Mouse (Mus musculus): ENCODE measurements around the gene Pex5l. TPM values are rescaled to one million over a fixed set of nuclear protein-coding genes. Genes with fewer than 3 reads are reported as not detected.

Pex5l gene
- total RNA-seq (2021), result under 1 TPM; 0.55 to 0.81 TPM
- long read RNA-seq, experiment 1, result 0 reads
- long read RNA-seq, experiment 2, result 0 reads

GRCm38 (mm10) chr3:33142901-33143461, at the start of gene Pex5l:
Gene Pex5l, minus strand, starts transcription at chr3:33143247.
- no peak for DNase-seq (ENCODE audit: low spot score)

- no peak for DNase-seq (ENCODE audit: low spot score)
Measured at GRCm38 (mm10) chr3:33165186-33165585, 22.1 kb upstream of the Pex5l start.

GRCm38 (mm10) chr3:33163821-33164220, 20.8 kb upstream of the Pex5l start:
- no peak for DNase-seq (ENCODE audit: low spot score)

- DNase-seq (ENCODE audit: low spot score), result no peak
Measured at GRCm38 (mm10) chr3:33143592-33143991, 545 bp upstream of the Pex5l start.

GRCm38 (mm10) chr3:33142398-33142797, 649 bp downstream of the Pex5l start:
- DNase-seq (ENCODE audit: low spot score), result no peak

- no peak for DNase-seq (ENCODE audit: low spot score)
Measured at GRCm38 (mm10) chr3:33129944-33130343, 13.1 kb downstream of the Pex5l start.

GRCm38 (mm10) chr3:33124796-33125195, 18.3 kb downstream of the Pex5l start:
- no peak for DNase-seq (ENCODE audit: low spot score)

- DNase-seq (ENCODE audit: low spot score), result no peak
Measured at GRCm38 (mm10) chr3:33105785-33106184, 37.3 kb downstream of the Pex5l start.

- DNase-seq (ENCODE audit: low spot score), result no peak
Measured at GRCm38 (mm10) chr3:33103501-33103900, 39.5 kb downstream of the Pex5l start.

- DNase-seq (ENCODE audit: low spot score), result no peak
Measured at GRCm38 (mm10) chr3:33098550-33099295, 44.3 kb downstream of the Pex5l start.

- DNase-seq (ENCODE audit: low spot score), result no peak
Measured at GRCm38 (mm10) chr3:33093646-33094045, 49.4 kb downstream of the Pex5l start.

- no peak for DNase-seq (ENCODE audit: low spot score)
Measured at GRCm38 (mm10) chr3:33090001-33090400, 53.0 kb downstream of the Pex5l start.

- DNase-seq (ENCODE audit: low spot score), result no peak
Measured at GRCm38 (mm10) chr3:33089470-33089869, 53.6 kb downstream of the Pex5l start.

GRCm38 (mm10) chr3:33088276-33088675, 54.8 kb downstream of the Pex5l start:
- no peak for DNase-seq (ENCODE audit: low spot score)

GRCm38 (mm10) chr3:33082806-33083338, 60.2 kb downstream of the Pex5l start:
- DNase-seq (ENCODE audit: low spot score), result no peak

GRCm38 (mm10) chr3:33081793-33082192, 61.3 kb downstream of the Pex5l start:
- DNase-seq (ENCODE audit: low spot score), result no peak

GRCm38 (mm10) chr3:33079658-33080057, 63.4 kb downstream of the Pex5l start:
- DNase-seq (ENCODE audit: low spot score), result no peak

- no peak for DNase-seq (ENCODE audit: low spot score)
Measured at GRCm38 (mm10) chr3:33079171-33079570, 63.9 kb downstream of the Pex5l start.

GRCm38 (mm10) chr3:33075696-33076095, 67.4 kb downstream of the Pex5l start:
- DNase-seq (ENCODE audit: low spot score), result no peak

- DNase-seq (ENCODE audit: low spot score), result no peak
Measured at GRCm38 (mm10) chr3:33074266-33074981, 68.6 kb downstream of the Pex5l start.

- no peak for DNase-seq (ENCODE audit: low spot score)
Measured at GRCm38 (mm10) chr3:33073905-33074265, 69.2 kb downstream of the Pex5l start.

- no peak for DNase-seq (ENCODE audit: low spot score)
Measured at GRCm38 (mm10) chr3:33070771-33071170, 72.3 kb downstream of the Pex5l start.
